Mouse (Mus musculus) spleen, adult 2 months (tissue): ENCODE results near the gene Agpat2.

Experiments used
- CTCF ChIP-seq: fragments of 200-500 bp; IDR thresholded peaks from 2 replicates; pipeline ENCODE4 v1.5.1; 2011; ENCODE audit warnings: mild to moderate bottlenecking, inconsistent platforms; ENCODE audit not compliant: insufficient read depth, insufficient read length, insufficient replicate concordance; ENCODE audit errors: extremely low read depth
- POLR2A ChIP-seq: fragments of 200-500 bp; IDR thresholded peaks from 2 replicates; pipeline ENCODE4 v1.6.1; 2011; ENCODE audit warnings: low read depth, low read length, inconsistent platforms

DNA sequence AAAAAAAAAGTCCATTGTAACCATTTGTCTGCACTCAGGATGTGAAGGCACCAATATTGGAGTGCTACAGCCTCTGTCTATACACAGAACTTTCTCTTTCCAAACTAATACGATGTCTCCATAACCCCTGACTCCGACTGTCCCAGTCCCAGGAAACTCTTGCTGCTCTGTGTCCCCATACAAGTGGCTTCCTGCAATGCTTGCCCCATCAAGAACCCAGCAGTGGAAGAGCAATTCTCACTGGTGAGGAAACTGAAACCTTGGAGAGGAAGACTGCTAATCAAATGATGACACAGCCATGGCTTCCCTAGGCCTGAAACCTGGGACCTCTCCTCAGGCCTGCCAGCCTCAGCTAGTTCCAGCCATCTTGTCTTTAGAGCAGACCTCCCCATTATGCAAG lies 6.4 kb downstream of the Agpat2 start:
- no peak for TF ChIP-seq POLR2A
- TF ChIP-seq CTCF: no peak
